ENCODE assay signal across 15 mouse cellular contexts in genomic region chr2:28752388-28752787, GRCm38 (mm10). TPM values are rescaled to one million over a fixed set of nuclear protein-coding genes. Genes with fewer than 3 reads are reported as not detected.
DNase-seq lines count a peak whose midpoint lies in the region; ATAC-seq and TF ChIP-seq lines count a peak whose summit lies in the region.
"Had no signal": no experiment of that assay in that cellular context is flagged by ENCODE, and none has a peak within 500 bp of the region (broad histone marks: within the 10 kb centered on the region; RNA-seq: fewer than 3 reads in every experiment).

No protein-coding gene starts in this region.

- 34% methylated on average over 8 of the region's 8 CpGs for WGBS in forebrain, postnatal 0 days
- 47% methylated on average over 8 of the region's 8 CpGs for WGBS in forebrain, embryonic 11.5 days
- 50% methylated on average over 8 of the region's 8 CpGs for WGBS in lung, embryonic 14.5 days
- WGBS in midbrain, embryonic 12.5 days: 59% methylated on average over 8 of the region's 8 CpGs

- H3K9me3 ChIP-seq in forebrain, postnatal 0 days (ENCODE audit: low read length): no peaks in the 10 kb centered on the region
- no peaks in the 10 kb centered on the region for H3K9me3 ChIP-seq in forebrain, embryonic 11.5 days (ENCODE audit: control insufficient read depth, low read length)
- H3K9me3 ChIP-seq in lung, embryonic 14.5 days (ENCODE audit: low read depth, low read length): no peaks in the 10 kb centered on the region
- no peaks in the 10 kb centered on the region for H3K9me3 ChIP-seq in midbrain, embryonic 12.5 days

- peak; percentile 18 for DNase-seq in forebrain, postnatal 0 days
- no peak for DNase-seq in forebrain, embryonic 11.5 days (ENCODE audit: low spot score)
- peak; percentile 47 for DNase-seq in lung, embryonic 14.5 days
- DNase-seq in lung, postnatal 36 days: no peak
- peak; percentile 69 for DNase-seq in brain, embryonic 14.5 days (ENCODE audit: low read depth)
- DNase-seq in spleen, postnatal 4 days (ENCODE audit: low spot score in 2 of 2): no peak
- no peak for DNase-seq in cerebellum, adult 11 months
- DNase-seq: adrenal gland, postnatal 36 days; cerebellum, adult 9-11 months; gastrocnemius, adult 2 months; heart, postnatal 36 days; kidney, postnatal 10 days had no signal

- TF ChIP-seq POLR2A in brain, embryonic 14.5 days (IDR thresholded peaks at IDR 0.05; ENCODE audit: borderline replicate concordance, extremely low read depth, insufficient read depth, insufficient read length, poor library complexity, severe bottlenecking): no peak

- H3K36me3 ChIP-seq in forebrain, postnatal 0 days (ENCODE audit: insufficient read depth): no peaks in the 10 kb centered on the region
- H3K36me3 ChIP-seq in forebrain, embryonic 11.5 days (ENCODE audit: control insufficient read depth, insufficient read depth, low read length): no peaks in the 10 kb centered on the region
- no peaks in the 10 kb centered on the region for H3K36me3 ChIP-seq in lung, embryonic 14.5 days (ENCODE audit: insufficient read depth)
- H3K36me3 ChIP-seq in midbrain, embryonic 12.5 days: no peaks in the 10 kb centered on the region

- no peak overlapping the region for H3K9ac ChIP-seq in forebrain, postnatal 0 days
- H3K9ac ChIP-seq in forebrain, embryonic 11.5 days (ENCODE audit: low read length): no peak overlapping the region
- no peak overlapping the region for H3K9ac ChIP-seq in lung, embryonic 14.5 days
- H3K9ac ChIP-seq in midbrain, embryonic 12.5 days (replicated peaks): no peak overlapping the region
- H3K9ac ChIP-seq: liver, embryonic 14.5 days had no signal

- no peak overlapping the region for H3K27ac ChIP-seq in forebrain, postnatal 0 days (ENCODE audit: low read depth, low read length)
- no peak overlapping the region for H3K27ac ChIP-seq in forebrain, embryonic 11.5 days (ENCODE audit: low read depth, low read length)
- no peak overlapping the region for H3K27ac ChIP-seq in lung, embryonic 14.5 days (ENCODE audit: low read depth)
- H3K27ac ChIP-seq in midbrain, embryonic 12.5 days (replicated peaks): no peak overlapping the region
- H3K27ac ChIP-seq: gastrocnemius, adult 2 months; left cerebral cortex, adult 2 months; liver, embryonic 14.5 days had no signal

- H3K4me2 ChIP-seq in forebrain, postnatal 0 days (ENCODE audit: low read depth): no peak overlapping the region
- H3K4me2 ChIP-seq in forebrain, embryonic 11.5 days (ENCODE audit: low read depth, low read length, severe bottlenecking): no peak overlapping the region
- no peak overlapping the region for H3K4me2 ChIP-seq in lung, embryonic 14.5 days
- H3K4me2 ChIP-seq in midbrain, embryonic 12.5 days (replicated peaks): 0 out of 2 replicates have a peak overlapping the region, but pooled peaks have one; percentile 66

- ATAC-seq in forebrain, postnatal 0 days: no peak
- ATAC-seq in forebrain, embryonic 11.5 days (replicated peaks; ENCODE audit: low FRiP score): no peak
- no peak for ATAC-seq in lung, embryonic 14.5 days (ENCODE audit: insufficient read depth)
- no peak for ATAC-seq in midbrain, embryonic 12.5 days (ENCODE audit: low FRiP score, low read depth)

- peaks cover 39% of the 10 kb centered on the region; the same call in 1 of the 2 replicates for H3K27me3 ChIP-seq in forebrain, postnatal 0 days (ENCODE audit: insufficient read depth, low read length)
- H3K27me3 ChIP-seq in forebrain, embryonic 11.5 days (ENCODE audit: control insufficient read depth, insufficient read depth, low read length): peaks cover 52% of the 10 kb centered on the region
- peaks cover 10% of the 10 kb centered on the region for H3K27me3 ChIP-seq in lung, embryonic 14.5 days (ENCODE audit: insufficient read depth, low read length)
- peaks cover 74% of the 10 kb centered on the region for H3K27me3 ChIP-seq in midbrain, embryonic 12.5 days

- 0 out of 2 replicates have a peak, but pooled peaks cover 2% of the 10 kb centered on the region for H3K4me1 ChIP-seq in forebrain, postnatal 0 days (ENCODE audit: insufficient read depth)
- peaks cover 11% of the 10 kb centered on the region; the same call in 1 of the 2 replicates for H3K4me1 ChIP-seq in forebrain, embryonic 11.5 days (replicated peaks; ENCODE audit: control insufficient read depth, insufficient read depth, low read length)
- H3K4me1 ChIP-seq in lung, embryonic 14.5 days (ENCODE audit: insufficient read depth): no peaks in the 10 kb centered on the region
- H3K4me1 ChIP-seq in midbrain, embryonic 12.5 days: peaks cover 25% of the 10 kb centered on the region

- H3K4me3 ChIP-seq in forebrain, postnatal 0 days (ENCODE audit: low read depth, low read length): no peak overlapping the region
- H3K4me3 ChIP-seq in forebrain, embryonic 11.5 days (ENCODE audit: low read depth, low read length): no peak overlapping the region
- no peak overlapping the region for H3K4me3 ChIP-seq in lung, embryonic 14.5 days (ENCODE audit: low read depth, low read length)
- no peak overlapping the region for H3K4me3 ChIP-seq in midbrain, embryonic 12.5 days

- no peak for TF ChIP-seq CTCF in forebrain, postnatal 0 days (IDR thresholded peaks at IDR 0.05; ENCODE audit: low read depth)
- no peak for TF ChIP-seq CTCF in lung, embryonic 14.5 days (IDR thresholded peaks at IDR 0.05; ENCODE audit: low read depth)
- TF ChIP-seq CTCF in brain, embryonic 14.5 days (IDR thresholded peaks at IDR 0.05; ENCODE audit: borderline replicate concordance, extremely low read depth, insufficient read depth, insufficient read length): no peak

RNA-seq across cellular contexts. Expression of gene Ak8, which starts 52.4 kb away (rescaled TPM):
- total RNA-seq in forebrain, postnatal 0 days (2014; rRNA removed): 1.1 and 1.7 TPM in 2 replicates
- polyA plus RNA-seq in forebrain, postnatal 0 days (2015; fragmentation: Nextera tagmentation; extraction: Ambion mirVana): 3.4 and 5.2 TPM in 2 replicates
- 0.23 and 0.48 TPM in 2 replicates for polyA plus RNA-seq in forebrain, embryonic 11.5 days (2014; fragmentation: Nextera tagmentation; extraction: Ambion mirVana)
- polyA plus RNA-seq in lung, embryonic 14.5 days (2014; fragmentation: Nextera tagmentation; extraction: Ambion mirVana): 0.61 and 0.93 TPM in 2 replicates
- 1.3 and 1.5 TPM in 2 replicates for polyA plus RNA-seq in brain, embryonic 14.5 days (2012; rRNA removed)
- polyA plus RNA-seq in midbrain, embryonic 12.5 days (2016; fragmentation: Nextera tagmentation; extraction: Ambion mirVana): 0.81 and 1.1 TPM in 2 replicates
- total RNA-seq: gastrocnemius, adult 2 months; heart, postnatal 36 days had no signal

RNA-seq across cellular contexts. Expression of gene Spaca9, which starts 52.9 kb away (rescaled TPM):
- not detected in 2 replicates for total RNA-seq in forebrain, postnatal 0 days (2014; rRNA removed)
- 3.1 and 3.6 TPM in 2 replicates for polyA plus RNA-seq in forebrain, postnatal 0 days (2015; fragmentation: Nextera tagmentation; extraction: Ambion mirVana)
- polyA plus RNA-seq in forebrain, embryonic 11.5 days (2014; fragmentation: Nextera tagmentation; extraction: Ambion mirVana): 1.5 and 2.1 TPM in 2 replicates
- 1.8 and 2.5 TPM in 2 replicates for polyA plus RNA-seq in lung, embryonic 14.5 days (2014; fragmentation: Nextera tagmentation; extraction: Ambion mirVana)
- polyA plus RNA-seq in brain, embryonic 14.5 days (2012; rRNA removed): 1.5 and 2.4 TPM in 2 replicates
- polyA plus RNA-seq in midbrain, embryonic 12.5 days (2016; fragmentation: Nextera tagmentation; extraction: Ambion mirVana): 0.79 and 1.0 TPM in 2 replicates
- total RNA-seq: gastrocnemius, adult 2 months; heart, postnatal 36 days; left cerebral cortex, adult 2 months had no signal

Comparison
In these comparisons a context has a peak if more than half of its experiments do, and no peak if none do; other contexts are left out.
1. DNase-seq: peak in forebrain, postnatal 0 days (single experiment), lung, embryonic 14.5 days (single experiment) and brain, embryonic 14.5 days (single experiment); none in forebrain, embryonic 11.5 days (single experiment), lung, postnatal 36 days (single experiment), spleen, postnatal 4 days (0 of 2) and cerebellum, adult 11 months (single experiment).